Mouse (Mus musculus) heart, embryonic 10.5 days (tissue): Measurements from ENCODE around the gene Gm4969. TPM values are rescaled to one million over a fixed set of nuclear protein-coding genes. Genes with fewer than 3 reads are reported as not detected.

Experiments
- DNase-seq: peaks from one replicate; pipeline ENCODE4 v3.0.0-alpha.2; 2017; ENCODE audit warnings: low spot score
- H3K27ac ChIP-seq: fragments of 300-500 bp; sonication (generic); 2 replicates; pipeline ENCODE4 v1.5.1; 2016; ENCODE audit warnings: mild to moderate bottlenecking
- H3K27me3 ChIP-seq: fragments of 300-500 bp; sonication (generic); 2 replicates; pipeline ENCODE4 v1.6.1; 2016; ENCODE audit warnings: mild to moderate bottlenecking; ENCODE audit not compliant: poor library complexity, insufficient read depth, severe bottlenecking
- H3K36me3 ChIP-seq: fragments of 300-500 bp; sonication (generic); 2 replicates; pipeline ENCODE4 v1.6.1; 2016; ENCODE audit warnings: mild to moderate bottlenecking, moderate library complexity
- H3K4me1 ChIP-seq: fragments of 300-500 bp; sonication (generic); 2 replicates; pipeline ENCODE4 v1.6.1; 2016; ENCODE audit warnings: mild to moderate bottlenecking
- H3K4me3 ChIP-seq: fragments of 300-500 bp; sonication (generic); 2 replicates; pipeline ENCODE4 v1.5.1; 2016; ENCODE audit warnings: mild to moderate bottlenecking, moderate library complexity
- H3K9me3 ChIP-seq: fragments of 300-500 bp; sonication (generic); 2 replicates; pipeline ENCODE4 v1.6.1; 2016; ENCODE audit warnings: mild to moderate bottlenecking, moderate library complexity
- WGBS: fragments of 180-500 bp; shearing (Covaris S2); methylation state at CpG from one replicate; pipeline ENCODE4 v1.1.7; 2016; 5-methylcytosine and 5-hydroxymethylcytosine counted together
- polyA plus RNA-seq: library from polyadenylated mRNA; unstranded; fragments of >200 nt; fragmentation: Nextera tagmentation; extraction: Ambion mirVana; gene quantifications from 2 replicates; pipeline ENCODE4 v1.2.1, GENCODE M21; 2016

Gm4969 gene
- 1.7 and 2.1 TPM in 2 replicates for polyA plus RNA-seq

- peak; percentile 88 for DNase-seq
- H3K9me3 ChIP-seq = no peaks in the 10 kb centered on the region; the same call in 1 of the 2 replicates
- no peaks in the 10 kb centered on the region; the same call in 1 of the 2 replicates for H3K36me3 ChIP-seq
- peaks cover 23% of the 10 kb centered on the region for H3K4me1 ChIP-seq
- 0 out of 2 replicates have a peak, but pooled peaks cover 4% of the 10 kb centered on the region for H3K27me3 ChIP-seq
- H3K27ac ChIP-seq = peak within 1 kb of the TSS; percentile 78
- H3K4me3 ChIP-seq = peak within 1 kb of the TSS; percentile 49
- WGBS = 19% methylated on average over 64 of the region's 64 CpGs
Measured at GRCm38 (mm10) chr7:19118028-19118771, at the start of gene Gm4969. Gene Gm4969 (minus strand): TSS chr7:19118368.

- Histone ChIP-seq H3K36me3 (peaks cover 2% of the 10 kb centered on the region; the same call in 1 of the 2 replicates), H3K9me3 (no peaks in the 10 kb centered on the region), H3K27ac (no peak overlapping the region), H3K4me1 (peaks cover 57% of the 10 kb centered on the region), H3K4me3 (no peak overlapping the region), H3K27me3 (peaks cover 29% of the 10 kb centered on the region; the same call in 1 of the 2 replicates)
- no peak for DNase-seq
- WGBS = 86% methylated on average over 3 of the region's 3 CpGs
Measured at GRCm38 (mm10) chr7:19166990-19167389, 48.8 kb upstream of the Gm4969 start.

GRCm38 (mm10) chr7:19165656-19166423 lies 47.7 kb upstream of the Gm4969 start, which contains the start of gene Gipr:
Gene Gipr (minus strand): TSS chr7:19166127.
- peak; percentile 85 for DNase-seq
- WGBS = 8% methylated on average over 14 of the region's 14 CpGs
- Histone ChIP-seq H3K4me3 (peak within 1 kb of the TSS; percentile 40), H3K9me3 (no peaks in the 10 kb centered on the region), H3K36me3 (peaks cover 2% of the 10 kb centered on the region; the same call in 1 of the 2 replicates), H3K4me1 (peaks cover 50% of the 10 kb centered on the region), H3K27me3 (peaks cover 31% of the 10 kb centered on the region; the same call in 1 of the 2 replicates), H3K27ac (peak within 1 kb of the TSS; percentile 78)

GRCm38 (mm10) chr7:19164978-19165377 lies 46.8 kb upstream of the Gm4969 start:
- H3K27me3 ChIP-seq = peaks cover 38% of the 10 kb centered on the region
- no peaks in the 10 kb centered on the region for H3K9me3 ChIP-seq
- under 1% methylated on average over 13 of the region's 13 CpGs for WGBS
- H3K4me3 ChIP-seq = peak overlapping the region; percentile 40
- no peak for DNase-seq
- H3K27ac ChIP-seq = peak overlapping the region; percentile 78; the same call in 1 of the 2 replicates
- peaks cover 2% of the 10 kb centered on the region; the same call in 1 of the 2 replicates for H3K36me3 ChIP-seq
- H3K4me1 ChIP-seq = peaks cover 51% of the 10 kb centered on the region

GRCm38 (mm10) chr7:19164189-19164588 lies 46.0 kb upstream of the Gm4969 start:
- peak overlapping the region; percentile 31; the same call in 1 of the 2 replicates for H3K27ac ChIP-seq
- peaks cover 51% of the 10 kb centered on the region for H3K4me1 ChIP-seq
- WGBS = 2% methylated on average over 6 of the region's 6 CpGs

GRCm38 (mm10) chr7:19163752-19164151 lies 45.6 kb upstream of the Gm4969 start:
- peak overlapping the region; percentile 31; the same call in 1 of the 2 replicates for H3K27ac ChIP-seq
- peaks cover 2% of the 10 kb centered on the region; the same call in 1 of the 2 replicates for H3K36me3 ChIP-seq
- peaks cover 51% of the 10 kb centered on the region for H3K27me3 ChIP-seq
- DNase-seq = no peak
- 27% methylated on average over 12 of the region's 12 CpGs for WGBS
- peak overlapping the region; percentile 40 for H3K4me3 ChIP-seq
- no peaks in the 10 kb centered on the region for H3K9me3 ChIP-seq
- peaks cover 49% of the 10 kb centered on the region for H3K4me1 ChIP-seq

More at GRCm38 (mm10) chr7:19164189-19164588, 46.0 kb upstream of the Gm4969 start:
- Histone ChIP-seq H3K27me3 (peaks cover 46% of the 10 kb centered on the region), H3K36me3 (peaks cover 2% of the 10 kb centered on the region; the same call in 1 of the 2 replicates), H3K4me3 (peak overlapping the region; percentile 40), H3K9me3 (no peaks in the 10 kb centered on the region)
- peak; percentile 80 for DNase-seq

- H3K4me1 ChIP-seq = peaks cover 42% of the 10 kb centered on the region
- peaks cover 53% of the 10 kb centered on the region for H3K27me3 ChIP-seq
- 70% methylated on average over 7 of the region's 7 CpGs for WGBS
Measured at GRCm38 (mm10) chr7:19162928-19163327, 44.8 kb upstream of the Gm4969 start.

GRCm38 (mm10) chr7:19160115-19160514 lies 41.9 kb upstream of the Gm4969 start:
- peak overlapping the region; percentile 61 for H3K4me3 ChIP-seq
- peaks cover 2% of the 10 kb centered on the region for H3K36me3 ChIP-seq
- H3K9me3 ChIP-seq = no peaks in the 10 kb centered on the region
- peaks cover 53% of the 10 kb centered on the region for H3K27me3 ChIP-seq
- WGBS = under 1% methylated on average over 20 of the region's 20 CpGs
- peaks cover 43% of the 10 kb centered on the region for H3K4me1 ChIP-seq
- DNase-seq = peak; percentile 92
- peak overlapping the region; percentile 59; the same call in 1 of the 2 replicates for H3K27ac ChIP-seq

More at GRCm38 (mm10) chr7:19162928-19163327, 44.8 kb upstream of the Gm4969 start:
- DNase-seq = no peak
- Histone ChIP-seq H3K27ac (no peak overlapping the region), H3K4me3 (no peak overlapping the region), H3K9me3 (no peaks in the 10 kb centered on the region), H3K36me3 (peaks cover 2% of the 10 kb centered on the region; the same call in 1 of the 2 replicates)

GRCm38 (mm10) chr7:19159411-19159810 lies 41.2 kb upstream of the Gm4969 start:
- Histone ChIP-seq H3K4me3 (peak overlapping the region; percentile 61), H3K36me3 (peaks cover 9% of the 10 kb centered on the region), H3K27me3 (peaks cover 47% of the 10 kb centered on the region), H3K4me1 (peaks cover 36% of the 10 kb centered on the region), H3K9me3 (no peaks in the 10 kb centered on the region), H3K27ac (peak overlapping the region; percentile 42; the same call in 1 of the 2 replicates)
- no peak for DNase-seq
- 13% methylated on average over 18 of the region's 18 CpGs for WGBS

- no peaks in the 10 kb centered on the region for H3K9me3 ChIP-seq
- H3K27me3 ChIP-seq = peaks cover 39% of the 10 kb centered on the region
- 65% methylated on average over 11 of the region's 11 CpGs for WGBS
- peaks cover 28% of the 10 kb centered on the region for H3K4me1 ChIP-seq
- H3K27ac ChIP-seq = no peak overlapping the region
- H3K4me3 ChIP-seq = no peak overlapping the region
- DNase-seq = no peak
- peaks cover 16% of the 10 kb centered on the region for H3K36me3 ChIP-seq
Measured at GRCm38 (mm10) chr7:19158601-19159000, 40.4 kb upstream of the Gm4969 start.

- H3K9me3 ChIP-seq = no peaks in the 10 kb centered on the region
- DNase-seq = peak; percentile 96
- peak overlapping the region; percentile 60; the same call in 1 of the 2 replicates for H3K27ac ChIP-seq
- peaks cover 27% of the 10 kb centered on the region for H3K36me3 ChIP-seq
- WGBS = 7% methylated on average over 30 of the region's 30 CpGs
- peaks cover 28% of the 10 kb centered on the region for H3K4me1 ChIP-seq
- H3K27me3 ChIP-seq = peaks cover 27% of the 10 kb centered on the region
- peak overlapping the region; percentile 45 for H3K4me3 ChIP-seq
Measured at GRCm38 (mm10) chr7:19157160-19157800, 39.1 kb upstream of the Gm4969 start.

- Histone ChIP-seq H3K27me3 (peaks cover 22% of the 10 kb centered on the region), H3K36me3 (peaks cover 41% of the 10 kb centered on the region), H3K4me1 (peaks cover 30% of the 10 kb centered on the region), H3K4me3 (no peak overlapping the region), H3K9me3 (no peaks in the 10 kb centered on the region), H3K27ac (no peak overlapping the region)
- WGBS = 57% methylated on average over 13 of the region's 13 CpGs
- DNase-seq = no peak
Measured at GRCm38 (mm10) chr7:19155825-19156475, 37.8 kb upstream of the Gm4969 start.
